In the genomic region with DNA sequence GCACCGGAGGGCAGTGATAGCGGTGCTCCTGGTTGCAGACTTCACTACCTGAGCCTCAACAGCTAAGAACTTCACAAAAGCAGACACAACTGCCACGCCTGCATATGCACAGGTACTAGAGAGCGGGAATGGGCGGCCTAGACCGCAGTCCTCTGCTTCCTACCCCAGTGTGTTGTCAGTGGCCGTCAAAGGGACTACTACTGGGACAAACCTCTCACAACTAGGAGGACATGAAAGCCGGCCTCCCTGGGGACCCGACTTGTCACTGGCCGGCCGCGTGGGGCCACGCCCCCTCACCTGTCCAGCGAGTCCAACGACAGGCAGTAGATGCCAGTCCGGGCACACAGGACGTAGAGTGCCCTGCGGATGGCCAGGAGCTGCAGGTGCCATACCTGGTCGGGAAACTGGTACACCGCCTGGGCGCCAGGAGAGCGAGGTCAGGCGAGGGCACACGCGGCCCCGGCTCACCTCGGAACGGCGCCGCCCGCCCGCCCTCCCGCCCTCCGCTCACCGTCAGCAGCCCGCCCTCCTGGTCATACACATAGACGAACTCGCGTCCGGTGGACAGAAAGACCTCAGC, we compare ENCODE assay signal across 9 mouse cellular contexts. TPM values are rescaled to one million over a fixed set of nuclear protein-coding genes. Genes with fewer than 3 reads are reported as not detected.
DNase-seq lines count a peak whose midpoint lies in the region; ATAC-seq and TF ChIP-seq lines count a peak whose summit lies in the region.
"Had no signal": no experiment of that assay in that cellular context is flagged by ENCODE, and none has a peak within 500 bp of the region (broad histone marks: within the 10 kb centered on the region; RNA-seq: fewer than 3 reads in every experiment).

No protein-coding gene starts in this region.

- TF ChIP-seq POLR2A in lung, adult 2 months (IDR thresholded peaks at IDR 0.05; ENCODE audit: borderline replicate concordance, extremely low read depth, low read depth, low read length), result peak; percentile 37; the same call in 1 of the 2 replicates

- peak overlapping the region; percentile 59 for H3K27ac ChIP-seq in forebrain, embryonic 15.5 days (replicated peaks)
- H3K27ac ChIP-seq in neural tube, embryonic 14.5 days (ENCODE audit: low read depth, low read length), result peak overlapping the region; percentile 70

- 0 out of 2 replicates have a peak, but pooled peaks have one; percentile 2 for ATAC-seq in frontal cortex, adult (ENCODE audit: low TSS enrichment)
- peak; percentile 39 for ATAC-seq in forebrain, embryonic 15.5 days (replicated peaks)
- peak; percentile 19 for ATAC-seq in neural tube, embryonic 14.5 days (ENCODE audit: low read depth)

- intact Hi-C loops in left cerebral cortex, postnatal 25 days (cut with DNase I), result loop anchor here (2.0 kb wide), 1 partner anchor 29 kb away; a partner anchor contains a TSS

- no peak for TF ChIP-seq CTCF in lung, adult 2 months (IDR thresholded peaks at IDR 0.05; ENCODE audit: insufficient read depth, low read length)

- no peaks in the 10 kb centered on the region for H3K27me3 ChIP-seq in forebrain, embryonic 15.5 days
- H3K27me3 ChIP-seq in neural tube, embryonic 14.5 days (ENCODE audit: control insufficient read depth, insufficient read depth, low read length), result no peaks in the 10 kb centered on the region

- no peaks in the 10 kb centered on the region for H3K9me3 ChIP-seq in forebrain, embryonic 15.5 days
- H3K9me3 ChIP-seq in neural tube, embryonic 14.5 days (ENCODE audit: control insufficient read depth, low read length), result no peaks in the 10 kb centered on the region

- peaks cover 27% of the 10 kb centered on the region for H3K4me1 ChIP-seq in forebrain, embryonic 15.5 days
- peaks cover 11% of the 10 kb centered on the region for H3K4me1 ChIP-seq in lung, adult 2 months (ENCODE audit: control insufficient read depth, insufficient read depth, low read length)
- peaks cover 15% of the 10 kb centered on the region for H3K4me1 ChIP-seq in neural tube, embryonic 14.5 days (ENCODE audit: control insufficient read depth, insufficient read depth, low read length)

- peak overlapping the region; percentile 93 for H3K4me3 ChIP-seq in forebrain, embryonic 15.5 days
- H3K4me3 ChIP-seq in lung, adult 2 months (replicated peaks; ENCODE audit: extremely low read depth, low read depth, low read length), result peak overlapping the region; percentile 86
- H3K4me3 ChIP-seq in neural tube, embryonic 14.5 days (ENCODE audit: low read depth, low read length), result peak overlapping the region; percentile 82

- no peak for DNase-seq in frontal cortex, postnatal 14 days (ENCODE audit: low spot score in 2 of 2)
- peak; percentile 37 for DNase-seq in c-Kit-negative CD71-positive TER-119-positive erythroid progenitor cells, embryonic 14.5 days (ENCODE audit: low read depth, low spot score)
- peak; percentile 81 for DNase-seq in kidney, adult 11 months
- DNase-seq in lung, adult 2 months, result no peak
- no peak for DNase-seq in left cerebral cortex, postnatal 25 days (ENCODE audit: low spot score in 2 of 2)

- peaks cover 58% of the 10 kb centered on the region for H3K36me3 ChIP-seq in forebrain, embryonic 15.5 days
- H3K36me3 ChIP-seq in neural tube, embryonic 14.5 days (ENCODE audit: control insufficient read depth, insufficient read depth, low read length), result peaks cover 44% of the 10 kb centered on the region

- 3% methylated on average over 40 of the region's 40 CpGs for WGBS in forebrain, embryonic 15.5 days
- 3% methylated on average over 40 of the region's 40 CpGs for WGBS in lung, adult 2 months
- 5% methylated on average over 38 of the region's 40 CpGs for WGBS in neural tube, embryonic 14.5 days

- H3K9ac ChIP-seq in forebrain, embryonic 15.5 days (replicated peaks), result peak overlapping the region; percentile 87
- peak overlapping the region; percentile 82 for H3K9ac ChIP-seq in neural tube, embryonic 14.5 days (replicated peaks; ENCODE audit: low read depth, low read length)

- peak overlapping the region; percentile 96 for H3K4me2 ChIP-seq in forebrain, embryonic 15.5 days (replicated peaks)
- peak overlapping the region; percentile 93 for H3K4me2 ChIP-seq in neural tube, embryonic 14.5 days (ENCODE audit: low read depth, low read length)

RNA-seq across cellular contexts. Expression of a gene that starts 0.4 kb away (rescaled TPM):
- 72.1 and 74.1 TPM in 2 replicates for polyA plus RNA-seq in forebrain, embryonic 15.5 days (2015; fragmentation: Nextera tagmentation; extraction: Ambion mirVana)
- 61.9 and 67.1 TPM in 2 replicates for polyA plus RNA-seq in lung, adult 2 months (2012; rRNA removed)
- polyA plus RNA-seq in neural tube, embryonic 14.5 days (2014; fragmentation: Nextera tagmentation; extraction: Ambion mirVana), result 74.8 and 86.8 TPM in 2 replicates
- 10 to 100 TPM; 15.3 to 16.3 TPM for total RNA-seq in left cerebral cortex, postnatal 25 days (2021)

RNA-seq across cellular contexts. Expression of a gene that starts 16.8 kb away (rescaled TPM):
- polyA plus RNA-seq in forebrain, embryonic 15.5 days (2015; fragmentation: Nextera tagmentation; extraction: Ambion mirVana), result 0.97 and 1.3 TPM in 2 replicates
- polyA plus RNA-seq in lung, adult 2 months (2012; rRNA removed), result 0.06 and 0.60 TPM in 2 replicates
- polyA plus RNA-seq in neural tube, embryonic 14.5 days (2014; fragmentation: Nextera tagmentation; extraction: Ambion mirVana), result 0.63 and 1.7 TPM in 2 replicates
- under 1 TPM in 1 of 2 experiments, not detected in 1; 0.21 TPM for total RNA-seq in left cerebral cortex, postnatal 25 days (2021)
- polyA plus RNA-seq: large intestine, adult 2 months had no signal

RNA-seq across cellular contexts. Expression of a gene that starts 29.8 kb away (rescaled TPM):
- 3,835 and 3,917 TPM in 2 replicates for polyA plus RNA-seq in forebrain, embryonic 15.5 days (2015; fragmentation: Nextera tagmentation; extraction: Ambion mirVana)
- 941 and 1,175 TPM in 2 replicates for polyA plus RNA-seq in lung, adult 2 months (2012; rRNA removed)
- polyA plus RNA-seq in neural tube, embryonic 14.5 days (2014; fragmentation: Nextera tagmentation; extraction: Ambion mirVana), result 4,176 and 4,177 TPM in 2 replicates
- total RNA-seq in left cerebral cortex, postnatal 25 days (2021), result 1,000 to 10,000 TPM; 1,262 to 1,272 TPM

RNA-seq across cellular contexts. Expression of a gene that starts 59.4 kb away (rescaled TPM):
- polyA plus RNA-seq in forebrain, embryonic 15.5 days (2015; fragmentation: Nextera tagmentation; extraction: Ambion mirVana), result 34.8 and 35.2 TPM in 2 replicates
- polyA plus RNA-seq in lung, adult 2 months (2012; rRNA removed), result 39.2 and 49.8 TPM in 2 replicates
- 31.1 and 39.8 TPM in 2 replicates for polyA plus RNA-seq in neural tube, embryonic 14.5 days (2014; fragmentation: Nextera tagmentation; extraction: Ambion mirVana)
- total RNA-seq in left cerebral cortex, postnatal 25 days (2021), result 10 to 100 TPM; 67.5 to 71.1 TPM

Comparison
In these comparisons a context has a peak if more than half of its experiments do, and no peak if none do; other contexts are left out.
1. DNase-seq: peak in c-Kit-negative CD71-positive TER-119-positive erythroid progenitor cells, embryonic 14.5 days (single experiment) and kidney, adult 11 months (single experiment); none in frontal cortex, postnatal 14 days (0 of 2), lung, adult 2 months (single experiment) and left cerebral cortex, postnatal 25 days (0 of 2).
2. Peak in every context shown above with its lines, with median percentiles within 50 percentile points of each other: ATAC-seq and H3K4me3 ChIP-seq.